Mouse (Mus musculus) frontal cortex, postnatal 14 days (tissue): ENCODE data around the gene Ptprd.

ENCODE experiments used
- DNase-seq, 2 experiments: peaks; one replicate each; pipeline ENCODE4 v3.0.0; 2022; ENCODE audit warnings: low spot score in 2 of 2

Ptprd gene

GRCm38 (mm10) chr4:77248918-77249317 is 962.8 kb downstream of the Ptprd start:
- no peak for DNase-seq

- DNase-seq, result no peak
These were observed 969.8 kb downstream of the Ptprd start for GRCm38 (mm10) chr4:77241852-77242455.

- no peak for DNase-seq
These were observed 973.6 kb downstream of the Ptprd start for GRCm38 (mm10) chr4:77238144-77238543.

- DNase-seq, result no peak
These were observed 978.5 kb downstream of the Ptprd start for GRCm38 (mm10) chr4:77233243-77233642.

- DNase-seq, result no peak
These were observed 1042.9 kb downstream of the Ptprd start for GRCm38 (mm10) chr4:77168866-77169265.

GRCm38 (mm10) chr4:77157601-77158000 is 1054.2 kb downstream of the Ptprd start:
- DNase-seq, result no peak

- DNase-seq, result peak in 1 of 2 experiments; percentile 8
These were observed 1056.2 kb downstream of the Ptprd start for GRCm38 (mm10) chr4:77155561-77155960.

GRCm38 (mm10) chr4:77155037-77155436 is 1056.7 kb downstream of the Ptprd start:
- no peak for DNase-seq

- DNase-seq, result no peak
These were observed 1086.9 kb downstream of the Ptprd start for GRCm38 (mm10) chr4:77124852-77125251.

- DNase-seq, result no peak
These were observed 1100.9 kb downstream of the Ptprd start for GRCm38 (mm10) chr4:77110894-77111293.

- no peak for DNase-seq
These were observed 1104.5 kb downstream of the Ptprd start for GRCm38 (mm10) chr4:77107291-77107690.

GRCm38 (mm10) chr4:77083165-77083564 is 1128.6 kb downstream of the Ptprd start:
- no peak for DNase-seq

GRCm38 (mm10) chr4:77077607-77078006 is 1134.2 kb downstream of the Ptprd start:
- no peak for DNase-seq

- no peak for DNase-seq
These were observed 1161.1 kb downstream of the Ptprd start for GRCm38 (mm10) chr4:77050536-77051207.

- DNase-seq, result no peak
These were observed 1207.3 kb downstream of the Ptprd start for GRCm38 (mm10) chr4:77004483-77004882.

- DNase-seq, result no peak
These were observed 1215.6 kb downstream of the Ptprd start for GRCm38 (mm10) chr4:76996172-76996571.

- DNase-seq, result no peak
These were observed 1221.8 kb downstream of the Ptprd start for GRCm38 (mm10) chr4:76989961-76990360.

GRCm38 (mm10) chr4:76977056-76977809 is 1234.5 kb downstream of the Ptprd start:
- no peak for DNase-seq

GRCm38 (mm10) chr4:76948251-76948650 is 1263.5 kb downstream of the Ptprd start:
- peak in 1 of 2 experiments; percentile 9 for DNase-seq

- DNase-seq, result no peak
These were observed 1270.1 kb downstream of the Ptprd start for GRCm38 (mm10) chr4:76941382-76942360.

- DNase-seq, result no peak
These were observed 1280.2 kb downstream of the Ptprd start for GRCm38 (mm10) chr4:76931559-76931958.
